Mouse (Mus musculus): ENCODE results near the gene Cdh13. TPM values are rescaled to one million over a fixed set of nuclear protein-coding genes. Genes with fewer than 3 reads are reported as not detected.
"Not testable (repeated sequence)": the region's sequence is repeated elsewhere in the genome, so short reads cannot be mapped to it uniquely, and the experiment has no call there.

Cdh13 gene
- polyA plus RNA-seq, 1 experiment from 2014 or later = 0.45 TPM

GRCm38 (mm10) chr8:119353659-119354023 is 1070.1 kb downstream of the Cdh13 start:
- 29% methylated on average over 6 of the region's 6 CpGs for WGBS (ENCODE audit: insufficient replicate concordance)
- peak; percentile 66 for ATAC-seq (ENCODE audit: low read depth)
- H3K4me2 ChIP-seq = peak overlapping the region; percentile 29

GRCm38 (mm10) chr8:119356631-119357030 is 1073.1 kb downstream of the Cdh13 start:
- H3K9me3 ChIP-seq (replicated peaks); H3K9ac ChIP-seq; H3K4me2 ChIP-seq; H3K27me3 ChIP-seq; H3K36me3 ChIP-seq; H3K4me3 ChIP-seq (replicated peaks); ATAC-seq (ENCODE audit: low read depth); H3K27ac ChIP-seq: not testable (repeated sequence)
- H3K4me1 ChIP-seq (replicated peaks) = peaks cover 21% of the 10 kb centered on the region
- DNase-seq = peak; percentile 23
- WGBS (ENCODE audit: insufficient replicate concordance) = 52% methylated on average over 5 of the region's 5 CpGs

More at GRCm38 (mm10) chr8:119353659-119354023, 1070.1 kb downstream of the Cdh13 start:
- H3K4me3 ChIP-seq (replicated peaks) = no peak overlapping the region
- H3K27me3 ChIP-seq = no peaks in the 10 kb centered on the region
- H3K4me1 ChIP-seq (replicated peaks) = peaks cover 30% of the 10 kb centered on the region
- peak overlapping the region; percentile 59 for H3K27ac ChIP-seq
- DNase-seq = no peak
- H3K36me3 ChIP-seq = peaks cover 12% of the 10 kb centered on the region
- no peaks in the 10 kb centered on the region for H3K9me3 ChIP-seq (replicated peaks)
- H3K9ac ChIP-seq = 0 out of 2 replicates have a peak overlapping the region, but pooled peaks have one; percentile 33

- no peak for ATAC-seq (ENCODE audit: low read depth)
- 66% methylated on average over 7 of the region's 7 CpGs for WGBS (ENCODE audit: insufficient replicate concordance)
- no peaks in the 10 kb centered on the region for H3K27me3 ChIP-seq
- H3K4me2 ChIP-seq = no peak overlapping the region
- H3K4me3 ChIP-seq (replicated peaks) = no peak overlapping the region
- peaks cover 14% of the 10 kb centered on the region for H3K4me1 ChIP-seq (replicated peaks)
- H3K36me3 ChIP-seq = no peaks in the 10 kb centered on the region
- no peak overlapping the region for H3K9ac ChIP-seq
- no peaks in the 10 kb centered on the region for H3K9me3 ChIP-seq (replicated peaks)
- no peak overlapping the region for H3K27ac ChIP-seq
- DNase-seq = no peak
These were observed 1074.6 kb downstream of the Cdh13 start for GRCm38 (mm10) chr8:119358175-119358574.

- Histone ChIP-seq H3K27me3 (no peaks in the 10 kb centered on the region), H3K9me3 (replicated peaks) (no peaks in the 10 kb centered on the region), H3K36me3 (no peaks in the 10 kb centered on the region), H3K9ac (no peak overlapping the region), H3K4me2 (no peak overlapping the region), H3K4me1 (replicated peaks) (peaks cover 7% of the 10 kb centered on the region), H3K27ac (no peak overlapping the region), H3K4me3 (replicated peaks) (no peak overlapping the region)
- DNase-seq (peak; percentile 33), ATAC-seq (ENCODE audit: low read depth) (no peak)
- 27% methylated on average over 14 of the region's 14 CpGs for WGBS (ENCODE audit: insufficient replicate concordance)
These were observed 1075.3 kb downstream of the Cdh13 start for GRCm38 (mm10) chr8:119358836-119359235.

- H3K36me3 ChIP-seq = no peaks in the 10 kb centered on the region
- ATAC-seq (ENCODE audit: low read depth) = no peak
- H3K4me3 ChIP-seq (replicated peaks) = no peak overlapping the region
- no peak for DNase-seq
- no peaks in the 10 kb centered on the region for H3K27me3 ChIP-seq
- H3K9me3 ChIP-seq (replicated peaks) = no peaks in the 10 kb centered on the region
- 46% methylated on average over 8 of the region's 8 CpGs for WGBS (ENCODE audit: insufficient replicate concordance)
- no peak overlapping the region for H3K27ac ChIP-seq
- H3K4me1 ChIP-seq (replicated peaks) = no peaks in the 10 kb centered on the region
- H3K4me2 ChIP-seq = no peak overlapping the region
- no peak overlapping the region for H3K9ac ChIP-seq
These were observed 1077.3 kb downstream of the Cdh13 start for GRCm38 (mm10) chr8:119360686-119361295.
